Mouse (Mus musculus) embryonic facial prominence, embryonic 14.5 days (tissue): ENCODE data around the gene Man1c1. TPM values are rescaled to one million over a fixed set of nuclear protein-coding genes. Genes with fewer than 3 reads are reported as not detected.

Source experiments
- ATAC-seq: fragments of 200-750 bp; cut with Nextera tagmentation; 2 replicates; pipeline ENCODE4 v1.8.0; 2017; ENCODE audit warnings: low read depth, moderate number of reproducible peaks, moderate TSS enrichment
- DNase-seq: peaks from one replicate; pipeline ENCODE4 v3.0.0-alpha.2; 2015; ENCODE audit warnings: low spot score
- H3K27ac ChIP-seq: fragments of 300-500 bp; sonication (generic); replicated peaks from 2 replicates; pipeline ENCODE4 v1.5.1; 2014; ENCODE audit warnings: low read depth, mild to moderate bottlenecking, low read length, moderate library complexity
- H3K27me3 ChIP-seq: fragments of 300-500 bp; sonication (generic); replicated peaks from 2 replicates; pipeline ENCODE4 v1.6.1; 2014; ENCODE audit warnings: low read length; ENCODE audit not compliant: control insufficient read depth, insufficient read depth
- H3K36me3 ChIP-seq: fragments of 300-500 bp; sonication (generic); 2 replicates; pipeline ENCODE4 v1.6.1; 2014; ENCODE audit warnings: low read length, mixed read lengths; ENCODE audit not compliant: control insufficient read depth, insufficient read depth
- H3K4me1 ChIP-seq: fragments of 300-500 bp; sonication (generic); 2 replicates; pipeline ENCODE4 v1.6.1; 2014; ENCODE audit warnings: antibody characterized with exemption, low read length; ENCODE audit not compliant: control insufficient read depth, insufficient read depth
- H3K4me2 ChIP-seq: fragments of 300-500 bp; sonication (generic); 2 replicates; pipeline ENCODE4 v1.6.1; 2014; ENCODE audit warnings: low read depth, mild to moderate bottlenecking, low read length, moderate library complexity, mixed read lengths
- H3K4me3 ChIP-seq: fragments of 300-500 bp; sonication (generic); 2 replicates; pipeline ENCODE4 v1.5.1; 2014; ENCODE audit warnings: low read depth, mild to moderate bottlenecking, low read length
- H3K9ac ChIP-seq: fragments of 300-500 bp; sonication (generic); 2 replicates; pipeline ENCODE4 v1.6.1; 2014; ENCODE audit warnings: low read depth, mild to moderate bottlenecking, low read length, moderate library complexity, mixed read lengths
- H3K9me3 ChIP-seq: fragments of 300-500 bp; sonication (generic); 2 replicates; pipeline ENCODE4 v1.6.1; 2016; ENCODE audit warnings: low read length; ENCODE audit not compliant: control insufficient read depth
- WGBS: fragments of 180-500 bp; shearing (Covaris S2); extraction: QIAGEN DNeasy Blood & Tissue Kit; methylation state at CpG from one replicate; pipeline ENCODE4 v1.1.7; 2014; 5-methylcytosine and 5-hydroxymethylcytosine counted together
- polyA plus RNA-seq: library from polyadenylated mRNA; unstranded; fragments of >200 nt; fragmentation: Nextera tagmentation; extraction: Ambion mirVana; gene quantifications from 2 replicates; pipeline ENCODE4 v1.2.1, GENCODE M21; 2014

Gene Man1c1
- polyA plus RNA-seq, 1 experiment from 2014 or later: 5.1 TPM

GRCm38 (mm10) chr4:134631471-134632130, 72.5 kb downstream of the Man1c1 start:
- ATAC-seq (no peak), DNase-seq (peak; percentile 39)
- H3K36me3 ChIP-seq: no peaks in the 10 kb centered on the region
- no peaks in the 10 kb centered on the region; the same call in 1 of the 2 replicates for H3K27me3 ChIP-seq
- H3K9ac ChIP-seq: no peak overlapping the region
- H3K9me3 ChIP-seq: no peaks in the 10 kb centered on the region
- peak overlapping the region; percentile 58; the same call in 1 of the 2 replicates for H3K27ac ChIP-seq
- H3K4me2 ChIP-seq: no peak overlapping the region
- 61% methylated on average over 14 of the region's 14 CpGs for WGBS
- H3K4me1 ChIP-seq: peaks cover 14% of the 10 kb centered on the region
- no peak overlapping the region for H3K4me3 ChIP-seq

GRCm38 (mm10) chr4:134628575-134629384, 75.3 kb downstream of the Man1c1 start:
- no peak overlapping the region for H3K27ac ChIP-seq

DNA sequence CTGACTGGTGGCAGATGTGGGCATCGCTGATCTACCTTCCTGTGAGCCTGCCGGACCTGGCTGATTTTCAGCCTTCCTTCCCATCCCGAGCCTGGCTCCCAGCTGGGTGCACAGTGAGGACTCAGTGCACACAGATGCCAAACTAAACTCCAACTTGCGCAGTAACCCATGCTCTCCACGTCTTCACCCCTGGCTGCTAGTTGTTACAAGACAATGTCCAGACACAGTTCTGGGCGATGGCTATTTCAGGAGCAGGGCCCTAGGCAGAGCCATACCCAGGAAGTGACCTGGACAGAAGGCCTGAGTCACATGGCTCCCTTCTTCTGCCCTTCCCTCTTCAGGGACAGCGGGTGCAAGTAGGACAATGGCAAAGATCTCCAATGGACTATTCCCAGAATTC, 76.0 kb downstream of the Man1c1 start:
- Histone ChIP-seq H3K4me3 (no peak overlapping the region), H3K27ac (no peak overlapping the region), H3K27me3 (no peaks in the 10 kb centered on the region), H3K4me1 (peaks cover 12% of the 10 kb centered on the region), H3K9ac (no peak overlapping the region), H3K4me2 (no peak overlapping the region), H3K36me3 (no peaks in the 10 kb centered on the region), H3K9me3 (no peaks in the 10 kb centered on the region)
- WGBS: 73% methylated on average over 7 of the region's 7 CpGs
- DNase-seq (no peak), ATAC-seq (no peak)

More at GRCm38 (mm10) chr4:134628575-134629384, 75.3 kb downstream of the Man1c1 start:
- DNase-seq (no peak), ATAC-seq (no peak)
- peaks cover 14% of the 10 kb centered on the region for H3K4me1 ChIP-seq
- H3K4me2 ChIP-seq: no peak overlapping the region
- H3K9ac ChIP-seq: no peak overlapping the region
- no peaks in the 10 kb centered on the region for H3K27me3 ChIP-seq
- 71% methylated on average over 10 of the region's 10 CpGs for WGBS
- H3K36me3 ChIP-seq: no peaks in the 10 kb centered on the region
- H3K9me3 ChIP-seq: no peaks in the 10 kb centered on the region
- no peak overlapping the region for H3K4me3 ChIP-seq

DNA sequence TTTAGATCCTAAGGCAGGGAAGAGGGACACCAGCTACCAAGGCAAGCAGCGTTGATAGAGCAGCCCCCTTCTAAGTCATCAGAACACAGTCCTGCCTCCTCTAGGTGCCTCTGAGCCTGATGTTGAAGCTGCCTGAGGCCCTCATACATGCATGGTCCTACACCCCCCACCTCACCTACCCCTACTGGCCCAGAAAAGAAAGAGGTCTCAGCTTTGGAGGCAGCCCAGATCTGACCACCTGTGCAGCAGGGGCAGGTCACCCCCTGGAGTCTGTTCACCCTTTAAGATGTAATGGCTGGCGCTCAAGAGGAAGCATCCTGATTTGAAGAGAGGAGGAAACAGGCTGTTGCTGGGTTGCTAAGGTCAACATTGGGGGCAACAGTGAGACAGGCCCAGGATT, 77.2 kb downstream of the Man1c1 start:
- Histone ChIP-seq H3K36me3 (no peaks in the 10 kb centered on the region), H3K4me3 (no peak overlapping the region), H3K4me1 (0 out of 2 replicates have a peak, but pooled peaks cover 5% of the 10 kb centered on the region), H3K9me3 (no peaks in the 10 kb centered on the region), H3K27ac (no peak overlapping the region), H3K9ac (no peak overlapping the region), H3K27me3 (no peaks in the 10 kb centered on the region), H3K4me2 (no peak overlapping the region)
- ATAC-seq: no peak
- no peak for DNase-seq
- 74% methylated on average over 2 of the region's 2 CpGs for whole genome bisulfite sequencing

DNA sequence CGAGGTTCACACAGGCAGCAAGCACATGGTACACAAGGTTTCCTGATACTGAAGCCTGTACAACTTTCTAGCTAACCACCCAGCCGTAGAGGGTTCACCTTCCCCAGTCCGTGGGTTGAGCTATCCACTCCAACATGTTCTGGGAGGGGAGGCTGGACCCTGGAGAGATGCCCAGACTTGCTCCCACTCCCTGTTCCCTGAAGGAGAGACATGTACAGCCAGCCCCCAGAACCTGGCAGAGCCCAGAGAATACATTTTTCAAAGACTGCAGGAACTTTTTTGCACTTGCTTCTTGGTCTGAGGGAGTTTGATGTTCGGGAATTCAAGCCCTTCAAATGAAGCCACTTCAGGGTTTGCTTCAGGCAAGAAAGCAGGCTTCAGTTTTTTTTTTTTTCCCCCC, 77.7 kb downstream of the Man1c1 start:
- Histone ChIP-seq H3K9ac (no peak overlapping the region), H3K27me3 (no peaks in the 10 kb centered on the region), H3K4me3 (no peak overlapping the region), H3K27ac (no peak overlapping the region), H3K36me3 (no peaks in the 10 kb centered on the region), H3K4me2 (no peak overlapping the region), H3K9me3 (no peaks in the 10 kb centered on the region), H3K4me1 (0 out of 2 replicates have a peak, but pooled peaks cover 5% of the 10 kb centered on the region)
- DNase-seq (no peak), ATAC-seq (no peak)
- WGBS: 70% methylated on average over 4 of the region's 4 CpGs

- Histone ChIP-seq H3K27me3 (no peaks in the 10 kb centered on the region), H3K9me3 (no peaks in the 10 kb centered on the region), H3K4me3 (no peak overlapping the region), H3K36me3 (no peaks in the 10 kb centered on the region), H3K27ac (no peak overlapping the region), H3K4me2 (no peak overlapping the region), H3K9ac (no peak overlapping the region), H3K4me1 (0 out of 2 replicates have a peak, but pooled peaks cover 5% of the 10 kb centered on the region)
- peak; percentile 81 for DNase-seq
- no peak for ATAC-seq
- 43% methylated on average over 14 of the region's 14 CpGs for WGBS
Observed at GRCm38 (mm10) chr4:134624109-134624862, 79.8 kb downstream of the Man1c1 start.

DNA sequence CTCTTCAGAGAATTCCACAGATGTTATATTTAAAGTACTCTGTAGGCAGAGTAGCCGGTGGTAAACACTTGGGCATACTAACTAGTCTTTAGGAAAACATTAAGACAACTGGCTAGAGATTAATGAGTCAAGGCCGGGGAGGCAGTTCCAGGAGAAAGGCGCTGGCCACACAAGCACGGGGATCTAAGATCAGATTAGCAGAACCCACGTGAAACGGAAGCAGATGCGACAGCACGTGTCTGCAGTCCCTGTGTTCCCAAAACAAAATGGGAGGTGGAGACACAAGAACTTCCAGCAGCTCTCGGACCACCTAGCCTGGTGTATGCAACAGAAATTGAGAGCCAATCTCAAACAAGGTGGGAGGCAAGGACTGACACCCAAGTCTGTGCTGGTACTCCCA, 82.4 kb downstream of the Man1c1 start:
- Histone ChIP-seq H3K4me2 (no peak overlapping the region), H3K4me3 (no peak overlapping the region), H3K4me1 (no peaks in the 10 kb centered on the region), H3K9ac (no peak overlapping the region), H3K9me3 (no peaks in the 10 kb centered on the region), H3K36me3 (no peaks in the 10 kb centered on the region), H3K27me3 (no peaks in the 10 kb centered on the region), H3K27ac (no peak overlapping the region)
- no peak for DNase-seq
- WGBS: 69% methylated on average over 9 of the region's 9 CpGs
- no peak for ATAC-seq

GRCm38 (mm10) chr4:134620246-134620645, 83.8 kb downstream of the Man1c1 start:
- Histone ChIP-seq H3K4me1 (no peaks in the 10 kb centered on the region), H3K27ac (no peak overlapping the region), H3K9me3 (no peaks in the 10 kb centered on the region), H3K27me3 (no peaks in the 10 kb centered on the region), H3K4me3 (no peak overlapping the region), H3K4me2 (no peak overlapping the region), H3K9ac (no peak overlapping the region), H3K36me3 (no peaks in the 10 kb centered on the region)
- WGBS: 86% methylated on average over 7 of the region's 8 CpGs
- ATAC-seq: no peak
- DNase-seq: no peak
